Mouse (Mus musculus) adipocyte (in vitro differentiated cells): ENCODE data around the gene Glce.

ENCODE experiments used
- DNase-seq: peaks from one replicate; pipeline ENCODE4 v3.0.0-alpha.2; 2016; ENCODE audit warnings: low spot score

The Glce gene

DNA sequence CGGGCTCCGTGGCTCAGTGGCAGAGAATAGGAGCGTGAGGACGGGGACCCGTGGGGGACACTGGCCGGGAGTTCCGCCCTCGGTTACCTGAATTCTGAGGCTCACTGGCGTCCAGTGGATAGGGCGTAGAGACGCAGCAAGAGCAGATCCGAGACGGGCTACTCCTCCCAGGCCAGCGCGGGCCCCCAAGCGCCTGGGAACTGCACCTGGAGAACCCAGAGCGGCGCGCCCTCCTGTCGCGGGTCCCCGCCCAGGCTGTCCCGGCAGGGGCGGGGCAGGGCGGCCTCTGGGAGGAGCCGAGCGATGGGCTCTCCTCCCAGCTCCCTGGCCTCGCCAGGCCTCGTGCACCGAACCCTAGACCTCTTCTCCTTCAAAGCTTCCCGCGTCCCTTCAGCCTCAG lies 95.9 kb downstream of the Glce start, which contains the start of gene Paqr5:
Gene Paqr5, minus strand, starts transcription at position 257 of the 400 bp plus-strand sequence.
- no peak for DNase-seq

DNA sequence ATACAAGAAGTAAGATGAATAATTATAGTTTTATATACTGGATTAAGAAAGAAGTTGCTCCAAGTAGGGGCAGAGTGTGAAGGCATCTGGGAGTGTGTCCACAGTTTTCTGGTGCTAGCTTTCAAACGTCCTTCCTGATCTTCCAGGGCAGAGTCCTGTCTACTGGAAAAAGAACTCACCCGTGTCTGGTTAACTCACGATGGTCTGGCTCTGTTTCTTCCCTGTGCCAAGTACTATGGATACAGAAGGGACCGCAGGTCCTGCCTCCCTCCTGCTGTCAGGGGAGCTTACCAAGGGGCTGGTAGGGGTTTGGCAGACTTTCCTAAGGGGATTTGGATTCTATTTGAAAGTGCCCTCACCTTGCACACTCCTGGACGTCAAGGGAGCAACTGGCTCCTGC lies 97.4 kb downstream of the Glce start:
- DNase-seq = no peak

DNA sequence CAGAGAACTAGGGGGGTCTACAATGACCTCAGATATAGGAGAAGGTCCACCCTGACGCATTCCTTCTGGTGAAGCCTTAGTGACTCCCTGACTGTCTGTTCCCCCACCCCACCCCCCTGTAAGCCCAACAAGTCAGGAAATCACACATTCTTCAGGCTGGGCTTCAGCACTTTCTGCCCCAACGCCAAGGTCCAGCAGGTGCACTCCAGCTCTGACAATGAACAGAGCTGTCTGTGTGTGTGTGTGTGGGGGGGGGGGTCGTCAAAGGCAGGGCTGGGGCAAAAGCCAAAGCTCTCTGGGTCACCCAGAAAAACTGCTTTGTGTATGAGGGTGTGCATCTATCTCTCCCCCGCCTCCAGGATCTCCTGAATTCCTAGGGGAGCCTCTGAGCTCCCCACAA lies 98.6 kb downstream of the Glce start:
- DNase-seq = no peak

DNA sequence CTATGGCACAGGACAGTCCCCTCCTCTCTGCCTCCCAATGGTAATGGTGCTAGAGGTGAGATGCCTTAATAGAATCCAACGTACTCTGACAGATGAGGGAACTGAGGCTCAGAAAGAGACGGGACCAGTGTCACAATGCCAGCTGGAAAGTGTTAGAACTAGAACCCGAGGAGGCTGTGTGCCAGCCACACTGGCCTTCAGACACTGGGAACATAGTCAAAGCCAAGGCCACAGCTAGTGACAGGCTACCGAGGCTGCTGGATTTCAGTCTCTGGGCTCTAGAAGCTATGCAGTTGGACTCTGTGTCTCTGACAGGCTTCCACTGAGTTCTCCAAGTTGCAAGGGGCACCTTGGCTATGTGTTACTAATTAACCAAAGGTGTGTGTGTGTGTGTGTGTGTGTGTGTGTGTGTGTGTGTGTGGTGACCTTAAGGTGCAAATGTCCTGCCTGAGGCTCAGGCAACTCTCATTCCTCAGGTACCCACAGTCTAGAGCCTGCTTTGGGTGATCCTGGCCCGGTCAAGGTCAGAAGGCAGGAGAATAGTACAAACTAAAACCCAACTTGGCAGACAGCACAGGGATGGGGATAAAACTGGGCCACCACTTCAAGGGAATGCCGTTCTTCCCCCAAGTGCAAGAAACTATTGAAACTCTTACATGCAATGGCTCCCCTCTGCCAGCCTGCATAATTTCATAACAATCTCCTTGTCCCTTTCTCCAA lies 99.3 kb downstream of the Glce start:
- peak; percentile 8 for DNase-seq

DNA sequence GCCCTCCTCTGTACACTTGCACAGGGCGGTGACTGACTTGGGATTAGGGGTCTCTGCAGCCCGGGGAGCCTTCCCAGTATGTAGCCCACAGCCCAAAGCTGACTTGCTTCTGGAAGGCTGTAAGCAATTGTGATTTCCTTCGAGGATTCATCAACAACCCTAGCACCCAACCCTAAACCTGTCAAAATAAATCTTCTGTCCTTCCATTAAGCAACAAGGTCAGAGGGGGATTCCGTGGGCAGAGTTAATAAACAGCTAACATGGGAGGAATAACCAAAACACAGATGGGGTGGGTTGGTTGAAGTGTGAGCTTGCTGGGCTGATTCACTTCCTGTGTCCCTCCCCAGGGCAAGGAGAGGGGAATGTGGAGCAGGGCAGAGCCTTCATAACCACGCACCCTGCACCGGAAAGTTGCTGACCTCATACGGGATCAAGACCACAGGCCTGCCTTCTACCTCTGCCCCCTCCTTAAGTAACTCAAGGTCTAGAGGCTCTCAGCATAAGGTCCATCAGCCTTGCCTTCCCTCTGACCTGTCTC lies 100.8 kb downstream of the Glce start:
- DNase-seq = peak; percentile 34

DNA sequence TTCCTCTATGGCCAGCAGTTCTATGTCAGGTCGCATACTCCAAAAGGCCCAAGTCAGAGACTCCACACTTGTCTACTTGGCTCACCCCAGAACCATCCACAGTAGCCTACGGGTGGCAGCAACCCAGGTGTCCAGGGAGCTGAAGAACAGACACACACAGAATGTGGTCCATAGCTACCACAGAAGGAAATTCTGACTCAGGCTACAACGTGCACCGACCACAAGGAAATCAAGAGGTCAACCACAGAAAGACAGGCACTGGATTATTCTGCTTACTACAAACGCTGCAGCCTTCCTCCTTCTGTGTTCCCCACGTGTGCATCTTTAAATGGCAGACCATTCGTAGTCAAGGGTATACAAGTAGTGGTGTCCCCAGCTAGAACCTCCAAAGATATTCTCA lies 102.2 kb downstream of the Glce start:
- no peak for DNase-seq

DNA sequence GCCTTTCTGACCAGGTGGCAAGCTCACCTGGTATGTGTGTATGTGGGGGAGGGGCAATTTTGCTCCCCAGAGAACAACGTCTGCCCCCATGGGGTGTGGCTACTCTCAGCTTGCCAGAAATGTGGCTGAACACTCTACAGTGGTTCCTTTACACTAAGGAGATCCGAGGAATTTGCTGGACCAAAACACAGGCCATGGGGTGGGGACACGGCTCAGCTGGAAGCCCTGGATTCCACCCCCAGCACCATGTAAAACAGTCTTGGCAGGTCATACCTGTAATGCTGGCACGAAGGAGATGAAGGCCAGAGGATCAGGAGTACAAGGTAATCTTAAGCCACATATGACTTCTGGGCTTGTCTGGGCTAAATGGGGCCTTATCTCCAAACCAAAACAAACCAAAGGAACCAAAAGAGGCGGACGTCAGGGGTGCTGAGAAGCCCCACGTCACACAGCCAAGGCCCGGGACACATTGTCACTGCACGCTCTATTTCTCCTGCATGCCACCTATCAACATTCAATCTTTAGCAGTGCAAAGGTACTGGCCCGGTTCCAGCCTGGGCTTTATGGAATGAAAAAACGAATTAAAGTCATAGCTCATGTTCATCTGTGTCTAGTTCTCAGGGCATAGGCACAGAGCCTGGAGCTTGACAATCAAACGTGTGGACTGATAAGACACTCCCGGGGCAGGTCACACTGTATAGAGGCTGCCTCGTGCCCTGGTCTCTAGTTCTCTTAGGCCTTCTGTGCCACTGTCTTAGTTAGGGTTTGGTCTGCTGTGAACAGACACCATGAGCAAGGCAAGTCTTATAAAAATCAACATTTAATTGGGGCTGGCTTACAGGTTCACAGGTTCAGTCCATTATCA lies 104.0 kb downstream of the Glce start:
- DNase-seq = peak; percentile 68

DNA sequence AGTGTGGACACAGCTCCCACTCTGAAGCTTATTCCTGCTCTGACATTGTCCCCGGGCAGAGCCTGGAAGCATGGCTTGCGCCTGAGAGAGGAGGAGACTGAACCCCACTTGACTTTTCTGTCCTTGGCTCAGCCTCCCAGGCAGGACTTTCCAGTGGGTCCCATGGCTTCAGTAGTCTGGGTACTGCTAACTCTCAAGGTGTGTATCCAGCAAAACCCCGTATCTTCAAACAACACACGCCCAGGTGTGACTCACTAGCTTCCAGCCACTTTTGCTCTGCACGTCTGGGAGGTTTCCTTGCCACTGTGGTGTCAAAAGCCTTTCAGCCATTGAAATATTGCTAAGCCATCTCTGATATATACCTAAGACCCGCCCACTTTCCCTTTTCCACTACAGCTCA lies 105.1 kb downstream of the Glce start:
- no peak for DNase-seq

DNA sequence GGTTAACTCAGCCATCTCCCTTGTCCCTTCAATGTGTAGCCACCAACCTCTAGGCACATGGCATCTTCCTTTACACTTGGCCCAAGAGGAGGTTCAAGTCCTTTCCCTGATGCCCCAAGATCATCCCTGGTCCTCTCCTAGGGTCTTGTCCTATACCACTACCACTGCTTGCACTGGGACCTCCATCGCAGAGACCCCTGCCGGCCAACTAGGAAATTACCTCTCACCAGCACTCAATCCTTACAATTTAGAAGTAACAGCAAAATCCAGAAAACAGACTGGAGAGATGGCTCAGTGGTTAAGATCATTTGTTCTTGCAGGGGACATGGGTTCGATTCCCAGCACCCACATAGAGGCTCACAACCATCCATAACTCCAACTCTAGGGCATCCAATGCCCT lies 107.0 kb downstream of the Glce start:
- no peak for DNase-seq

DNA sequence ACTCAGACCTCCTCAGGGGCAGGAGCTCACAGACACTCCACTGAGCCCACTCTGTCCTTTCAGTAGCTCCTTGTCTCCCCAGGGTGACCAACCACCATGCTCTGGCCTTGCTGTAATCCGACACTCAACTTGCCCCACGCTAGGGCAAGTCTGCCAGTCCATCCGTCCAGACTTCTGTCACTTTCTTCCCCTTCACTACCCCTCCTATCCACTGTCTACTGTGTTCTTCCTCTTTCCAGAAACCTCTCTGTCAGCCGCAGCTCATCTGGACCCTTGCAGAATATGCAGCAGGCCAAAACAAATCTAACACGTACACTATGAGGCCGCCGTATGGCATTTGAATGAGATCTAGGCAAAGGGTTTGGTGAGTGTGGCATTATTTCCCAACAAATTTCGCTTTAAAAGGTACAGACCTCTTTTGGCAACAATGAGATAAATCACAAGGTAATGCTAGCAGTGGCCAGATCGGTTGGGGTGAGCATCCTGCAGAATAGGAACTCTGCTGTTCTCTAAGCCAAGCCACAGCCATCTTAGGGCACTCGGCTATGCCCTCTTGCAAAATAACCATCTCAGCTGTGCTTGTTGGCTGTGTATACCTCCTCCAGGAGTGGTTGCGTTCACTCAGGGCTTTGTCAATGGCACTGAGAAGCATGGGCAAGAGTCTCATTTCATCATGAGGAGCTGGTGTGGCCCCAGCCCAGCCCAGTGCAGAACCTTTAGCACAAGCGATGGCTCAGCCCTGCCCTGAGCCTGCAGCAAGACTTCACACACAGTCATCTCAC lies 108.9 kb downstream of the Glce start:
- DNase-seq = no peak

DNA sequence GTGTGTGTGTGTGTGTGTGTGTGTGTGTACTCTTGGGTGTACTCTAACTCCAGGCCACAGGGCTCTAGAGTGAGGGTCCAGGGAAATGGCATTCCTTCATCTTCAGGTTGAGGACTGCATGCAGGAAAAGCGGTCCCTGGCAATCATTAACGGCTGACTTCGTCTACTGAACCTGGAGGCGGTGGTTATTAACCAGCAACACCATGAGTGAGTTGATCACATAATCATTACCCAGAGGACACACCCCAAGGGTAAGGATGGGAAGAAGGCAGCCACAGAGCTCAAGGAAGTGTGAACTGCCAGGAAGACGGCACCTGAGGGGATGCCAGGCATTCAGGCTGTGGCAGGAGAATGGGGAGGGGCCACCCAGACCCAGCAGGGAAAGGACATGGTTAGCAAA lies 114.1 kb downstream of the Glce start:
- no peak for DNase-seq
